Mouse (Mus musculus) bone marrow, adult 2 months (tissue): ENCODE measurements around the gene Golph3.

Source experiments
- CTCF ChIP-seq: fragments of 200-500 bp; IDR thresholded peaks from 2 replicates; pipeline ENCODE4 v1.5.1; 2011; ENCODE audit warnings: low read length, control low read depth; ENCODE audit not compliant: control insufficient read depth, insufficient read depth
- POLR2A ChIP-seq: fragments of 200-500 bp; IDR thresholded peaks from 2 replicates; pipeline ENCODE4 v1.6.1; 2011; ENCODE audit warnings: low read depth, mild to moderate bottlenecking, control low read depth, low read length, borderline replicate concordance; ENCODE audit not compliant: control insufficient read depth

- TF ChIP-seq POLR2A (no peak), CTCF (no peak)
Measured at GRCm38 (mm10) chr15:12291757-12292156, 29.5 kb upstream of the Golph3 start.
